Mouse (Mus musculus) v-Abl transformed pro-B cells (cell line): ENCODE data around the gene Pdk3.

Experiments
- in situ Hi-C, 2 experiments: fragments of 400-800 bp; cut with MboI; formaldehyde crosslinking; loops; one replicate each; pipeline ENCODE4 v1.15.1; 2025; ENCODE audit not compliant: unreplicated experiment in 2 of 2

Pdk3 gene

GRCm38 (mm10) chrX:93831561-93832336 lies at the start of gene Pdk3:
Pdk3 (minus strand) TSS chrX:93832201.
- in situ Hi-C loops = no loop called here

- in situ Hi-C loops = loop anchor here in 1 of 2 experiments (25.0 kb wide), 1 partner anchor 590 kb away; the partner anchor contains the start of gene Arx
These were observed 45.6 kb upstream of the Pdk3 start for GRCm38 (mm10) chrX:93877634-93878016.

- in situ Hi-C loops = loop anchor here in 1 of 2 experiments (25.0 kb wide), 1 partner anchor 590 kb away; the partner anchor contains the start of gene Arx
These were observed 45.1 kb upstream of the Pdk3 start for GRCm38 (mm10) chrX:93876981-93877633.

GRCm38 (mm10) chrX:93863393-93863792 lies 31.4 kb upstream of the Pdk3 start:
- in situ Hi-C loops = no loop called here

- in situ Hi-C loops = no loop called here
These were observed 30.6 kb upstream of the Pdk3 start for GRCm38 (mm10) chrX:93862525-93863086.

GRCm38 (mm10) chrX:93857756-93858155 lies 25.8 kb upstream of the Pdk3 start:
- in situ Hi-C loops = no loop called here

- in situ Hi-C loops = no loop called here
These were observed 410 bp upstream of the Pdk3 start for GRCm38 (mm10) chrX:93832337-93832884.

GRCm38 (mm10) chrX:93825787-93826186 lies 6.2 kb downstream of the Pdk3 start:
- in situ Hi-C loops = no loop called here

- in situ Hi-C loops = no loop called here
These were observed 24.0 kb downstream of the Pdk3 start for GRCm38 (mm10) chrX:93808040-93808439.

- in situ Hi-C loops = loop anchor here (5.0 to 25.0 kb wide), 4 partner anchors 92 to 731 kb away; no protein-coding TSS in a partner anchor
These were observed 38.8 kb downstream of the Pdk3 start for GRCm38 (mm10) chrX:93793168-93793567.

- in situ Hi-C loops = loop anchor here (25.0 kb wide), 1 partner anchor 727 kb away; no protein-coding TSS in a partner anchor
These were observed 42.4 kb downstream of the Pdk3 start for GRCm38 (mm10) chrX:93789562-93789961.

- in situ Hi-C loops = no loop called here
These were observed 71.2 kb downstream of the Pdk3 start for GRCm38 (mm10) chrX:93760770-93761169.

- in situ Hi-C loops = no loop called here
These were observed 75.0 kb downstream of the Pdk3 start for GRCm38 (mm10) chrX:93756867-93757455.

GRCm38 (mm10) chrX:93755210-93755842 lies 76.7 kb downstream of the Pdk3 start:
- in situ Hi-C loops = no loop called here

GRCm38 (mm10) chrX:93750566-93750965 lies 81.4 kb downstream of the Pdk3 start:
- in situ Hi-C loops = no loop called here

GRCm38 (mm10) chrX:93749165-93749564 lies 82.8 kb downstream of the Pdk3 start:
- in situ Hi-C loops = no loop called here

- in situ Hi-C loops = no loop called here
These were observed 98.8 kb downstream of the Pdk3 start for GRCm38 (mm10) chrX:93732975-93733748.

GRCm38 (mm10) chrX:93732407-93732806 lies 99.6 kb downstream of the Pdk3 start:
- in situ Hi-C loops = no loop called here

GRCm38 (mm10) chrX:93730854-93731253 lies 101.1 kb downstream of the Pdk3 start:
- in situ Hi-C loops = no loop called here
